Mouse (Mus musculus) erythroblast, embryonic 14.5 days (primary cell): ENCODE results near the gene Gabarapl2. TPM values are rescaled to one million over a fixed set of nuclear protein-coding genes. Genes with fewer than 3 reads are reported as not detected.

Source experiments
- H3K27me3 ChIP-seq: 2 replicates; pipeline ENCODE4 v1.6.1; 2012; ENCODE audit warnings: inconsistent platforms; ENCODE audit not compliant: control insufficient read depth
- H3K36me3 ChIP-seq: 2 replicates; pipeline ENCODE4 v1.6.1; 2012; ENCODE audit warnings: mild to moderate bottlenecking, inconsistent platforms; ENCODE audit not compliant: control insufficient read depth
- H3K4me1 ChIP-seq: 2 replicates; pipeline ENCODE4 v1.6.1; 2012; ENCODE audit warnings: inconsistent platforms; ENCODE audit not compliant: control insufficient read depth
- H3K4me3 ChIP-seq: replicated peaks from 2 replicates; pipeline ENCODE3; 2012; ENCODE audit warnings: moderate library complexity, mild to moderate bottlenecking, inconsistent platforms
- H3K9me3 ChIP-seq: 2 replicates; pipeline ENCODE4 v1.6.1; 2012; ENCODE audit warnings: low read length, inconsistent platforms, mixed read lengths; ENCODE audit not compliant: control insufficient read depth
- GATA1 ChIP-seq: IDR thresholded peaks from 2 replicates; pipeline ENCODE4 v1.6.1; 2012; ENCODE audit warnings: low read length, inconsistent platforms, mixed read lengths
- TAL1 ChIP-seq: IDR thresholded peaks from 3 replicates; pipeline ENCODE4 v1.6.1; 2012; ENCODE audit warnings: low read length, inconsistent platforms, mixed read lengths
- polyA plus RNA-seq: library from polyadenylated mRNA; stranded (reverse); fragments of >175 nt; gene quantifications from 2 replicates; pipeline ENCODE4 v1.2.3, GENCODE M21; 2012

Gene Gabarapl2
- polyA plus RNA-seq, 1 experiment: 2.0 TPM

GRCm38 (mm10) chr8:111909621-111910450 is 30.7 kb upstream of the Gabarapl2 start, which contains the start of gene Chst5:
Gene Chst5 (minus strand): TSS chr8:111910447.
- Histone ChIP-seq H3K4me1 (no peaks in the 10 kb centered on the region), H3K27me3 (peaks cover 51% of the 10 kb centered on the region), H3K4me3 (no peak within 1 kb of the TSS), H3K36me3 (no peaks in the 10 kb centered on the region), H3K9me3 (no peaks in the 10 kb centered on the region; the same call in 1 of the 2 replicates)
- TF ChIP-seq GATA1 (no peak), TAL1 (no peak)

DNA sequence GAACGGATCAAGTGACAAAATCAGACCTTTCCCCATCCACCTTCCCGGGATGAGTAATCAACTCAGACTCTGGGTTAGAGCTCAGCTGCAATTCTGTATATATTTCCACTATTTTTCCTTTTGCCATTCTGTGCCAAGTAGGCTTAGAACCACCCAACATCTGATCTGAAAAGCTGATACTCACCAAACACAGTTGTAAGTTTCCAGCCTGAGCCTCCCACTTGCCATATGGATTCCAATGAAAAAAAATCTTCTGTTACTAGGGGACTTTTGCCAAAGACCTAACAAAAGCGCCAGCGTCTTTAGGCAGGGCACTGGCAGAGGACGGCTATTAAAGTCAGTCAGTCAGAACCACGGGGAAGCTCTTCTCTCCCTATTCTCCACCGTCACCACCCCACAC is 28.9 kb upstream of the Gabarapl2 start:
- H3K4me3 ChIP-seq: no peak overlapping the region
- TF ChIP-seq TAL1 (no peak), GATA1 (no peak)
- no peaks in the 10 kb centered on the region for H3K36me3 ChIP-seq
- no peaks in the 10 kb centered on the region; the same call in 1 of the 2 replicates for H3K9me3 ChIP-seq
- peaks cover 51% of the 10 kb centered on the region for H3K27me3 ChIP-seq
- H3K4me1 ChIP-seq: no peaks in the 10 kb centered on the region

GRCm38 (mm10) chr8:111912860-111913432 is 27.6 kb upstream of the Gabarapl2 start:
- no peak overlapping the region for H3K4me3 ChIP-seq
- no peaks in the 10 kb centered on the region; the same call in 1 of the 2 replicates for H3K36me3 ChIP-seq
- H3K4me1 ChIP-seq: no peaks in the 10 kb centered on the region
- no peak for TF ChIP-seq TAL1
- no peak for TF ChIP-seq GATA1
- H3K9me3 ChIP-seq: no peaks in the 10 kb centered on the region; the same call in 1 of the 2 replicates
- peaks cover 48% of the 10 kb centered on the region for H3K27me3 ChIP-seq

DNA sequence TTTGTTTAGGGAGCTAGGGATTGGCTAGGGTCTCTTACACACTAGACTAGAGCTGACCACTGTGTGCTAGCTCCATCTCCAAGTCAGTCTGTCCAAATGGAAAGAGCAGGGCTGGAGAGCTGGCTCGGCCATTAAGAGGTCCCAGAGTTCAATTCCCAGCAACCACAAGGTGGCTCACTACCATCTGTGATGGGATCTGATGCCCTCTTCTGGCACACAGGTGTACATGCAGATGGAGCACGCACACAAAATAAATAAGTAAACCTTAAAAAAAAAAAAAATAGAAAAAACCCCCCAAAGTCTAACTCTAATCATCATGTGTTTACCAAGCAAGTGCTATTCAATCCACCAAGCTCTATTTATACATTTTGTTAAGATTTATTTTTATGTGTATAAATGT is 20.8 kb upstream of the Gabarapl2 start:
- TF ChIP-seq GATA1 (no peak), TAL1 (no peak)
- H3K4me3 ChIP-seq: no peak overlapping the region
- peaks cover 15% of the 10 kb centered on the region for H3K4me1 ChIP-seq
- H3K27me3 ChIP-seq: no peaks in the 10 kb centered on the region; the same call in 1 of the 2 replicates
- no peaks in the 10 kb centered on the region for H3K9me3 ChIP-seq
- no peaks in the 10 kb centered on the region; the same call in 1 of the 2 replicates for H3K36me3 ChIP-seq

DNA sequence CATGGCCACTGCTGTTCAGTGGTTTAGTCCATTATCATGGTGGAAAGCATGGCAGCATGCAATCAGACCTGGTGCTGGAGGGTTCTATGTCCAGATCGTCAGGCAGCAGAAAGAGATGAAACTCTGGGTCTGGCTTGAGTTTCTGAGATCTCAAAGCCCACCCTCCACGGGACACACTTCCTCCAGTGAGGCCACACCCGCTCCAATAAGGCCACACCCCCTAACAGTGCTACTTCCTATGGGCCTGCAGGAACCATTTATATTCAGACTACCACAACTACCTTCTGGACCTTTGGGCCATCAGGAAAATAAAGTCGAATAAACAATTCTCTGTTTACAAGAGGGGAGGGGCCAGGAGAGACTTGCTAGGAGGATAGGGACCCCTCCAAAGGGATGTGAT is 19.5 kb upstream of the Gabarapl2 start:
- Histone ChIP-seq H3K4me3 (no peak overlapping the region), H3K4me1 (peaks cover 27% of the 10 kb centered on the region), H3K9me3 (no peaks in the 10 kb centered on the region), H3K36me3 (no peaks in the 10 kb centered on the region; the same call in 1 of the 2 replicates), H3K27me3 (no peaks in the 10 kb centered on the region; the same call in 1 of the 2 replicates)
- TF ChIP-seq GATA1 (no peak), TAL1 (no peak)

- Histone ChIP-seq H3K4me1 (peaks cover 41% of the 10 kb centered on the region), H3K36me3 (no peaks in the 10 kb centered on the region; the same call in 1 of the 2 replicates), H3K27me3 (no peaks in the 10 kb centered on the region), H3K4me3 (no peak overlapping the region), H3K9me3 (no peaks in the 10 kb centered on the region)
- TF ChIP-seq GATA1: no peak
Measured at GRCm38 (mm10) chr8:111923383-111923804, 17.1 kb upstream of the Gabarapl2 start.

DNA sequence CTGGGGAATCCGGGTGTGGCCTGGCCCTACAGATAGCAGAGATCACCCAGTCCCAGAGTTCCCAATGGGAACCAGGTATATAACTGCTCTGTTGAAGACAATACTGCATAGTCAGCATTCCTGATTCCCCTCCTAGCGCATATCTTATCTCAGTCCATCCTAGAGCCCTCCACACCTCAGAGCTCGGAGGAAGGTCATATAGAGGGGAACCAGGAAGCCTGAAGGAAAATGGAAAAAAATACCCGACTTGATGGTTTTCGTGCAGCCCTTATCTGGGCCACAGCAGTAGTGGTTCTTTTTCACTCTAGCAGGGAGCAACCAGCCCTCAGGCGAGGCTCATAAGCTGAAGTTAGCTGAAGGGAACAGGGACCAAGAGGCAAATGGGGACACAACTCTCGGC is 15.5 kb upstream of the Gabarapl2 start:
- no peak overlapping the region for H3K4me3 ChIP-seq
- peaks cover 56% of the 10 kb centered on the region for H3K4me1 ChIP-seq
- no peaks in the 10 kb centered on the region for H3K27me3 ChIP-seq
- peaks cover 3% of the 10 kb centered on the region for H3K36me3 ChIP-seq
- no peaks in the 10 kb centered on the region for H3K9me3 ChIP-seq
- TF ChIP-seq GATA1 (no peak), TAL1 (no peak)

DNA sequence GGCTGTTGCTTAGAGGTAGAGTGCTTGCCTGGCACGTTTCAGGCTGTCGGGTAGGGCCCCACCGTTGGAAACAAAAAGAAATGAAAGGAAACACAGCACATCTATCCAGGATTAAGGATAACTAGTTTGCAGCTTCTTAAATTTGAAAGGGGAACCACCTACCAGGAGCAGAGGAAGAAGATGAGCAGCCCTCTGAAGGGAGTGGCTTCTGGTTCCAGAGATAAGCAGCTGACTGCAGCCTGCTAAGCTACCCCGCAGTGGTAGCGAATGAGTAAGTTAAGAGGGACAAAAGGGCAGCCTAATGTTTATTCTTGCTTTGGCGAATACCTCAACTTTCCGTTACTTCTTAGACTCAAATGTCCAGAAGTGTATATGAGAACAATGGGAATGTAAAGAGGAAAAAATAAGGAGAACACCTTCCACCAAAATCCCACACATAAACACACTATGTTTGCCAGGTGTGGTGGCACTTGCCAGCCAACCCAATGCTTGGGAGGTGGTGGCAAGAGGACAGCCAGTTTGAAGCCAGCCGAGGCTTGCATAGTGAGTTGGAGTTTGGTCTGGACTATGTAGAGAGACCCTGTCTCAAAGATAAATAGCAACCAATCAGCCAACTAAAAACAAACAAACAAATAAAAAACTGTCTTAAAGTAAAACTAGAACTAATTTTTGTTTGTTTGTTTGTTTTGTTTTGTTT is 10.7 kb upstream of the Gabarapl2 start:
- Histone ChIP-seq H3K36me3 (peaks cover 12% of the 10 kb centered on the region), H3K4me1 (peaks cover 86% of the 10 kb centered on the region), H3K9me3 (no peaks in the 10 kb centered on the region), H3K27me3 (no peaks in the 10 kb centered on the region), H3K4me3 (peak overlapping the region; percentile 57)
- TF ChIP-seq TAL1 (peak; percentile 69), GATA1 (peak; percentile 77)

- Histone ChIP-seq H3K27me3 (no peaks in the 10 kb centered on the region), H3K4me1 (peaks cover 75% of the 10 kb centered on the region), H3K4me3 (no peak overlapping the region), H3K36me3 (peaks cover 12% of the 10 kb centered on the region), H3K9me3 (no peaks in the 10 kb centered on the region)
- TF ChIP-seq GATA1 (no peak), TAL1 (no peak)
Measured at GRCm38 (mm10) chr8:111931721-111932120, 8.8 kb upstream of the Gabarapl2 start.
